In genomic region chr10:116019086-116019860, GRCm38 (mm10) we compare ENCODE assay signal across 8 mouse cellular contexts. TPM values are rescaled to one million over a fixed set of nuclear protein-coding genes. Genes with fewer than 3 reads are reported as not detected.
A peak's percentile ranks its signal among the peaks of the same experiment; 100 is the strongest.
DNase-seq lines count a peak whose midpoint lies in the region; ATAC-seq and TF ChIP-seq lines count a peak whose summit lies in the region.

No protein-coding gene starts in this region.

- no peak for TF ChIP-seq POLR2A in lung, adult 2 months (IDR thresholded peaks at IDR 0.05; ENCODE audit: borderline replicate concordance, extremely low read depth, low read depth, low read length)

- DNase-seq in lung, postnatal 0 days (ENCODE audit: low spot score): peak; percentile 54
- no peak for DNase-seq in lung, adult 2 months
- peak; percentile 64 for DNase-seq in cerebellum, adult 11 months
- peak; percentile 51 for DNase-seq in layer of hippocampus, adult 11-12 months (ENCODE audit: low spot score)
- peak; percentile 32 for DNase-seq in midbrain, embryonic 10.5 days (ENCODE audit: low spot score)
- DNase-seq in yolk sac, embryonic 10.5 days (ENCODE audit: low spot score): peak; percentile 30
- no peak for DNase-seq in urinary bladder, postnatal 4 days (ENCODE audit: low spot score in 2 of 2)

- H3K27ac ChIP-seq in lung, postnatal 0 days (ENCODE audit: low read length): no peak overlapping the region
- H3K27ac ChIP-seq in forebrain, embryonic 15.5 days (replicated peaks): peak overlapping the region; percentile 74
- no peak overlapping the region for H3K27ac ChIP-seq in midbrain, embryonic 10.5 days (replicated peaks)

- no peak overlapping the region for H3K4me2 ChIP-seq in lung, postnatal 0 days (replicated peaks; ENCODE audit: low read depth, low read length)
- H3K4me2 ChIP-seq in forebrain, embryonic 15.5 days (replicated peaks): peak overlapping the region; percentile 80

- no peak overlapping the region for H3K4me3 ChIP-seq in lung, postnatal 0 days (ENCODE audit: low read depth, low read length)
- H3K4me3 ChIP-seq in lung, adult 2 months (replicated peaks; ENCODE audit: extremely low read depth, low read depth, low read length): no peak overlapping the region
- peak overlapping the region; percentile 69 for H3K4me3 ChIP-seq in forebrain, embryonic 15.5 days
- peak overlapping the region; percentile 63 for H3K4me3 ChIP-seq in midbrain, embryonic 10.5 days

- peaks cover 3% of the 10 kb centered on the region; the same call in 1 of the 2 replicates for H3K27me3 ChIP-seq in lung, postnatal 0 days (replicated peaks; ENCODE audit: insufficient read depth, low read length)
- H3K27me3 ChIP-seq in forebrain, embryonic 15.5 days: no peaks in the 10 kb centered on the region
- 0 out of 2 replicates have a peak, but pooled peaks cover 4% of the 10 kb centered on the region for H3K27me3 ChIP-seq in midbrain, embryonic 10.5 days (ENCODE audit: low read depth, poor library complexity, severe bottlenecking)

- H3K4me1 ChIP-seq in lung, postnatal 0 days (ENCODE audit: insufficient read depth, low read depth, low read length): peaks cover 5% of the 10 kb centered on the region; the same call in 1 of the 2 replicates
- H3K4me1 ChIP-seq in lung, adult 2 months (ENCODE audit: control insufficient read depth, insufficient read depth, low read length): peaks cover 3% of the 10 kb centered on the region; the same call in 1 of the 2 replicates
- peaks cover 17% of the 10 kb centered on the region for H3K4me1 ChIP-seq in forebrain, embryonic 15.5 days
- peaks cover 25% of the 10 kb centered on the region for H3K4me1 ChIP-seq in midbrain, embryonic 10.5 days

- H3K9me3 ChIP-seq in lung, postnatal 0 days (ENCODE audit: low read length): no peaks in the 10 kb centered on the region
- 0 out of 2 replicates have a peak, but pooled peaks cover 5% of the 10 kb centered on the region for H3K9me3 ChIP-seq in forebrain, embryonic 15.5 days
- H3K9me3 ChIP-seq in midbrain, embryonic 10.5 days (replicated peaks): no peaks in the 10 kb centered on the region

- no peak for TF ChIP-seq EP300 in lung, postnatal 0 days (IDR thresholded peaks at IDR 0.05)

- 9% methylated on average over 20 of the region's 20 CpGs for WGBS in lung, postnatal 0 days
- WGBS in lung, adult 2 months: 11% methylated on average over 20 of the region's 20 CpGs
- WGBS in forebrain, embryonic 15.5 days: 4% methylated on average over 20 of the region's 20 CpGs
- WGBS in midbrain, embryonic 10.5 days: 9% methylated on average over 20 of the region's 20 CpGs

- TF ChIP-seq CTCF in lung, postnatal 0 days (IDR thresholded peaks at IDR 0.05): no peak
- TF ChIP-seq CTCF in lung, adult 2 months (IDR thresholded peaks at IDR 0.05; ENCODE audit: insufficient read depth, low read length): no peak

- no peak overlapping the region for H3K9ac ChIP-seq in lung, postnatal 0 days (replicated peaks; ENCODE audit: low read depth)
- peak overlapping the region; percentile 63; the same call in 1 of the 2 replicates for H3K9ac ChIP-seq in forebrain, embryonic 15.5 days (replicated peaks)

- no peaks in the 10 kb centered on the region for H3K36me3 ChIP-seq in lung, postnatal 0 days (ENCODE audit: insufficient read depth, low read length)
- no peaks in the 10 kb centered on the region for H3K36me3 ChIP-seq in forebrain, embryonic 15.5 days
- no peaks in the 10 kb centered on the region for H3K36me3 ChIP-seq in midbrain, embryonic 10.5 days

- peak; percentile 38; the same call in 1 of the 2 replicates for ATAC-seq in lung, postnatal 0 days
- peak; percentile 5 for ATAC-seq in forebrain, embryonic 15.5 days (replicated peaks)

RNA-seq across cellular contexts. Expression of gene Ptprr, which starts 1.3 kb away (rescaled TPM):
- polyA plus RNA-seq in lung, postnatal 0 days (2015; fragmentation: Nextera tagmentation; extraction: Ambion mirVana): 2.6 and 3.3 TPM in 2 replicates
- 0.59 and 0.89 TPM in 2 replicates for polyA plus RNA-seq in lung, adult 2 months (2012; rRNA removed)
- 7.0 and 9.2 TPM in 2 replicates for polyA plus RNA-seq in forebrain, embryonic 15.5 days (2015; fragmentation: Nextera tagmentation; extraction: Ambion mirVana)
- polyA plus RNA-seq in midbrain, embryonic 10.5 days (2016; fragmentation: Nextera tagmentation; extraction: Ambion mirVana): 0.93 and 2.3 TPM in 2 replicates

Comparison
In these comparisons a context has a peak if more than half of its experiments do, and no peak if none do; other contexts are left out.
1. DNase-seq: peak in lung, postnatal 0 days (single experiment), cerebellum, adult 11 months (single experiment), layer of hippocampus, adult 11-12 months (single experiment), midbrain, embryonic 10.5 days (single experiment) and yolk sac, embryonic 10.5 days (single experiment); none in lung, adult 2 months (single experiment) and urinary bladder, postnatal 4 days (0 of 2).
2. H3K4me3 ChIP-seq: peak in forebrain, embryonic 15.5 days (single experiment) and midbrain, embryonic 10.5 days (single experiment); none in lung, postnatal 0 days (single experiment) and lung, adult 2 months (single experiment).